Mouse (Mus musculus) right cerebral cortex, postnatal 10 days (tissue): ENCODE measurements around the gene Fpgs.

Experiments
- DNase-seq, 2 experiments: peaks; one replicate each; pipeline ENCODE4 v3.0.0; 2021; ENCODE audit warnings: low spot score in 2 of 2

The Fpgs gene

GRCm38 (mm10) chr2:32700966-32701743, 2.8 kb downstream of the Fpgs start:
- DNase-seq: no peak

- no peak for DNase-seq
Measured at GRCm38 (mm10) chr2:32699680-32700079, 4.3 kb downstream of the Fpgs start.

- DNase-seq: no peak
Measured at GRCm38 (mm10) chr2:32694691-32695090, 9.3 kb downstream of the Fpgs start.

- DNase-seq: peak; percentile 98
Measured at GRCm38 (mm10) chr2:32693823-32694411, 10.0 kb downstream of the Fpgs start.

- DNase-seq: no peak
Measured at GRCm38 (mm10) chr2:32693282-32693681, 10.7 kb downstream of the Fpgs start.

GRCm38 (mm10) chr2:32692496-32692895, 11.4 kb downstream of the Fpgs start:
- no peak for DNase-seq

GRCm38 (mm10) chr2:32691041-32691440, 12.9 kb downstream of the Fpgs start:
- no peak for DNase-seq

- DNase-seq: peak; percentile 90 to 93
Measured at GRCm38 (mm10) chr2:32689420-32689819, 14.5 kb downstream of the Fpgs start.

- no peak for DNase-seq
Measured at GRCm38 (mm10) chr2:32687562-32687961, 16.4 kb downstream of the Fpgs start.

- DNase-seq: no peak
Measured at GRCm38 (mm10) chr2:32686640-32687039, 17.3 kb downstream of the Fpgs start.

GRCm38 (mm10) chr2:32685807-32686206, 18.1 kb downstream of the Fpgs start:
- DNase-seq: no peak

- DNase-seq: no peak
Measured at GRCm38 (mm10) chr2:32684681-32685428, 19.1 kb downstream of the Fpgs start.

GRCm38 (mm10) chr2:32683701-32684100, 20.2 kb downstream of the Fpgs start:
- no peak for DNase-seq

- DNase-seq: no peak
Measured at GRCm38 (mm10) chr2:32682721-32683417, 21.1 kb downstream of the Fpgs start.

- no peak for DNase-seq
Measured at GRCm38 (mm10) chr2:32681754-32682153, 22.2 kb downstream of the Fpgs start.

GRCm38 (mm10) chr2:32680961-32681650, 22.8 kb downstream of the Fpgs start:
- no peak for DNase-seq

GRCm38 (mm10) chr2:32680051-32680451, 23.9 kb downstream of the Fpgs start:
- DNase-seq: no peak

- DNase-seq: no peak
Measured at GRCm38 (mm10) chr2:32677683-32678082, 26.3 kb downstream of the Fpgs start.

GRCm38 (mm10) chr2:32676821-32677220, 27.1 kb downstream of the Fpgs start:
- no peak for DNase-seq

GRCm38 (mm10) chr2:32673176-32673917, 30.6 kb downstream of the Fpgs start:
- DNase-seq: no peak
